Mouse (Mus musculus): Measurements from ENCODE around the gene Olfr68. TPM values are rescaled to one million over a fixed set of nuclear protein-coding genes. Genes with fewer than 3 reads are reported as not detected.
"Not testable (repeated sequence)": the region's sequence is repeated elsewhere in the genome, so short reads cannot be mapped to it uniquely, and the experiment has no call there.

Olfr68 gene
- not detected for total RNA-seq (2022)

DNA sequence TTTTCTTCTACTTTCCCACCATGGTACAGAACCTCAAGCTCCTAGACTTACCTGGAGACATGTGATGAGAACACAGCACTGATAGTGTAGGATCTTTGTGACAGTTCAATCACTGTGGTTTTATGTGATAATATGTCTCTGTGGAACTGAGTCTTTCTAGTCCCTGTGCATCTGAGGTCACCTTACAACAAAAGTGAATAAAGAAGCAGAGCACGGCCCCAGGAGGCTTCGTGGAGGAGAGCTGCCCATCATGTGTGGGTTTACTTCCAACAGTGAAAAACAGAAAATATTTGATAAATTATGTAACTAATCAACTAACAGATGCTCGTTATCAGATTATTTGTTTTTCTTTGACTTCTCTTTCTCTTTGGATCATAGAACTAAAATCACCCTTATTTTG, at the start of gene Olfr68:
Olfr68 (minus strand) TSS at position 101 of the 400 bp plus-strand sequence.
- DNase-seq = no peak

DNA sequence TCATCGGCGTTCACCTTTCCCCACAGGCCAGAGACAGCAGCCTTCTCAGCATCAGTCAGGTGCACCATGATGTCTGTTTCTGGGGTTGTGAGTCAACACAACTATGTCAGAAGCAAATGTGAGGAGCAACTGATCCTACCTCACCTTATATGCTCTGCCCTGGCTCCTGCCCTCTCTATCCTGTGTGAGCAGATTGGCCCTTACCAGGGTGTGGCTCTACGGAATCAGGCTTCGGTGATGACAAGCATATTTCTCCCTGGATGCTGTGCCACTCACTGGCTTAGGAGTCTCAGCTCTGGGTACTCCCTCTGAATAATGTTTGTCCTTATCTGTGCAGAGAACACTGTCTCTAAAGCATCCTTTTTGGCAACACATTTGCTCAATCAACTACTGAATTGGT, 48.3 kb upstream of the Olfr68 start, which contains the start of gene Hbb-bs:
Hbb-bs (minus strand) TSS at position 289 of the 400 bp plus-strand sequence.
- DNase-seq = no peak

DNA sequence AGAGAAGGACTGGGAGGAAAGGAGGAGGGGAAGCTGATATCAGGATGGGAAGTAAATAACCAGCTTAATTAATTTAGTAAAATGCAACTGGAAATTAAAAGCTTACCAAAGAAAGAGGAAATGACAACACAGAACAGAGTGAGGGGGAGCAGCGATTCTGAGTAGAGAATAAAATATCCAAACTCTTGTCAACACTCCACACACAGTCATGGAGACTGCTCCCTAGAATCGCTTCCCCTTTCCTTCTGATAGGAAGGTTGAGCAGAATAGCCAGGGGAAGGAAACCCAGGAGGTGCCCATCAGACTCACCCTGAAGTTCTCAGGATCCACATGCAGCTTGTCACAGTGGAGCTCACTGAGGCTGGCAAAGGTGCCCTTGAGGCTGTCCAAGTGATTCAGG, 47.6 kb upstream of the Olfr68 start:
- not testable (repeated sequence) for DNase-seq

- DNase-seq = no peak
Measured at GRCm38 (mm10) chr7:103826255-103826887, 46.9 kb upstream of the Olfr68 start.

DNA sequence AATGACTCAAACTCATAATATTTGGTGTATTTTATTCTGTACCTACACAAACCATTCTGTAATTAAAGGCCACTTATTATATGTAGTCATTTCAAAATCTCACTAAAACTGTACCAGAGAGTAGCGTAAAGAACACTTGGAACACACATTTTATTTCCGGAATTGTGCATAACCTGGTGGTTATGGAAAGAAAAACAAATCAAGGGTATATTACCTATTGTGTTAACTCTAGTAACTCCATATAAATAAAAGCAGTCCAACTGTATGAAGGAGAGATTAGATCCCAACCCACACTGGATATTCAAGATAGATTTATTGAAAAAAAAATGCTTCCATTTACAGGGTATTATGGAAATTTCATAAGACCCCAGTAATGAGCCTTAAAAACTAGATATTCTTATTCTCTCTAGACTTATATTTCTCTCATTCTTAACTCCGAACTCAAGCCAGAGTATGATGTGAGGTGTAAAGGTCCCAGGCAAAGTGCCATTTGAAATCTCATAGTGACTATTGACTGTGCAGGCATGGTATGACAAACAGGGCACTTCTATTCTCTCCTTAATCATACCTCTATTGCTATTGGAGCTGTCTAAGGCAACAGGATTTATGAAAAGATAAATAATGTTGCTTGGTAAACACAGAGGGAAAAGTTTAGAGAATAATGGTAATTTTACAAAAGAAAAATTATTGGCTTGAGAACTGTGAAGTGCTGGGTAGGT, 46.2 kb upstream of the Olfr68 start:
- no peak for DNase-seq

DNA sequence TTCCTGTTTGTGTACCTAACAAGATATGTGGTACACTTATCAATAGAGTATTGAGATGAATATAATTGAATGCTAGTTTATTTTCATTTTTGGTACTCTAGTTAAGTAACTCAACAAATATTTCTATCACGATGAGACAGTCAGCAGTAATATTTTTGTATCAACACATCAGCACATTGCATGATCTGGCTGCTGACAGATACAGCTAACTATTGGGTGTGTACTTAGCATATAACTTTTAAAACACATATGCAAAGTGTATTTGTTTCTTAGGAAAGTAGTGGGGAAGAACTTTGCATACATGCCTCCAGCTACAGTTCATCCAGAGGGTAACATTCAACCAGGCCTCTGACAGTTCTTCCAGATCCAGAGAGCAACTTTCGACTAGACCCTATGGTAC, 45.1 kb upstream of the Olfr68 start:
- DNase-seq = no peak

DNA sequence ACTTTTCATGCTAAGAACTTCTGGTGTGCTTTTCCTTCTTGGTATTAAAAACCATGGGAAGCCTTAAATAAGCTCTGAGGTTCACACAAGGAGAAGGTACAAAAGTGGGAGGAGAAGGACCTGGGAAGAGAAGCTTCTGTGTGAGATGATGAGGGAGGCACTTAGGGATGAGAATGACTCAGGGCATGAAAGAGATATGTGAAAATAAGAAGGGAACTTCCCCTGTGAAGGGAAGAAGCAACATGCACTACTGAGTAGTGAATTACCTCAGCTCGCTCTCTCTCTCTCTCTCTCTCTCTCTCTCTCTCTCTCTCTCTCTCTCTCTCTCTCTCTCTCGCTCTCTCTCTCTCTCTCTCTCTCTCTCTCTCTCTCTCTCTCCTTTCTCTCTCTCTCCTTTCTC, 35.6 kb upstream of the Olfr68 start:
- not testable (repeated sequence) for DNase-seq

- DNase-seq = no peak
Measured at GRCm38 (mm10) chr7:103813766-103814165, 34.3 kb upstream of the Olfr68 start, which contains the start of gene Hbb-bt. Gene Hbb-bt, minus strand, starts transcription at chr7:103813996.

DNA sequence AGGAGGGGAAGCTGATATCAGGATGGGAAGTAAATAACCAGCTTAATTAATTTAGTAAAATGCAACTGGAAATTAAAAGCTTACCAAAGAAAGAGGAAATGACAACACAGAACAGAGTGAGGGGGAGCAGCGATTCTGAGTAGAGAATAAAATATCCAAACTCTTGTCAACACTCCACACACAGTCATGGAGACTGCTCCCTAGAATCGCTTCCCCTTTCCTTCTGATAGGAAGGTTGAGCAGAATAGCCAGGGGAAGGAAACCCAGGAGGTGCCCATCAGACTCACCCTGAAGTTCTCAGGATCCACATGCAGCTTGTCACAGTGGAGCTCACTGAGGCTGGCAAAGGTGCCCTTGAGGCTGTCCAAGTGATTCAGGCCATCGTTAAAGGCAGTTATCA, 33.7 kb upstream of the Olfr68 start:
- not testable (repeated sequence) for DNase-seq

- DNase-seq = no peak
Measured at GRCm38 (mm10) chr7:103812174-103812573, 32.7 kb upstream of the Olfr68 start.

- no peak for DNase-seq
Measured at GRCm38 (mm10) chr7:103811223-103811845, 31.8 kb upstream of the Olfr68 start.

DNA sequence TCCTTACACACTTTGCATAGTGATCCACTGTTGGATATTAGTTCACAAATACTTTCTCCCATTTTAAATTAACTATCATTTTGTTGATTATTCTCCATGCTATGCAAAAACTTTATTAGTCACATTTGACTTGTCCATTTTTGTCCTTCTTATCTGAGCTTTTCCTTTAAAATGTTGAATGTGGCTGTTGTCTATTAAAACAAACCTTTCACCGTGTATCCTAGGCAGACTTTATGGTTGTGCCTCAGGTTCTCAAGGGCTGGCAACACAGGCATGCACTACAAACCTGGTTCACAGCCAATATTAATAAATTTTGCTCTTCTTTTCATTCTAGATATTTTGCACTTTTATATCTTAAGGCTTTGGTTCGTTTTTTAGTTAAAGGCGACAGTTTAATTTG, 31.2 kb upstream of the Olfr68 start:
- DNase-seq = no peak

DNA sequence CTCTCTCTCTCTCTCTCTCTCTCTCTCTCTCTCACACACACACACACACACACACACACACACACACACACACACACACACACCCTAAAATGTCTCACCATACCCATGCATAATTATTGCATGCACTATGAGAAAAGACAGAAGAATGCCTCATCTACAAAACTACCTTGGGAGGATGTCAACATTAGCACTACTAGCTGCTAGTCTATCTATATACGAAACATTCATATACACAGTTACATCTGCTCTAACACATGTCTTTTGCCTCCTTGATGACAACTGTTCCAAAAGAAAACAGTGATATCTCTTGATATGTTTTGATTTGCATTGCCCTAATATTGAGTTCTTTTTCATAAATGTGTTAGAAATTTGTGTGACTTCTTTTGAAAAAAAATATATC, 30.8 kb upstream of the Olfr68 start:
- no peak for DNase-seq

- DNase-seq = no peak
Measured at GRCm38 (mm10) chr7:103809801-103810155, 30.3 kb upstream of the Olfr68 start.

DNA sequence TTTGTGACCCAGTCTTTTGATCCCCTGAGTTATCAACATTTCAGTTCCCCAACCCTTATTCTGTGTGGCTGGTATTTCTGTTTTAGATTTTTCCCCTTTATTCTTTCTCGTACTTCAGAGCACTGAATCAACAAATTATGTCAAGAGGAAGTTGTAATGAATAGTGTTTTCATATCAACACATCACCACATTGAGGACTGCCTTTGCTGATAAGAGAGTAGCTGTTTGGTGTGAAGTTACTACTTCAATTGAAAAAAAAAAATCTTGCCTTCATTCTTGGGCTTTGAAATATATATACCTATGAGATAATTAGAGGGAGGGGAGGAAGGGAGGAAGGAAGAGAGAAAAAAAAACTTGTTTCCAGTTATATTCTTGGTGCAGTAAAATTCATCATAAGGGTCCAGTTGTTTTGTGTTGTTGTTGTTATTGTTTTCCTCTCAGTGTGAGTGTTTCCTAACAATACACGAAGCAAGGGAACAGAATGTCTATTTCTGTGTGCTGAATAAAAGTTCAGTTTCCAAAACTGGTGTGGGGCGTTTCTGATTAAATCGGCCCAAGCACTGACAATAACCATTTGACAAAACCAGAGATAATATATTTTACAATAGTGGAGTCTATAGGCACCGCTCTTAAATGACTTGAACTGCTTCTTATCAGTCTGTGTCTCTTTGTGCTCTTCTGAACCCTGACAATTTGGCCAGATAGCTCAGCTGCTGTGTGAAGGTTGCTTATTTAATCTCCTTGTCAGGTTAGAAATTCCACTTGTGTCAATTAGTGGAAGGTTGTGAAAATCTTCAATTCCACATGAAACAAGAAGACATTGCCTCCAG, 29.7 kb upstream of the Olfr68 start:
- DNase-seq = no peak

GRCm38 (mm10) chr7:103808120-103808519, 28.6 kb upstream of the Olfr68 start:
- not testable (repeated sequence) for DNase-seq

- no peak for DNase-seq
Measured at GRCm38 (mm10) chr7:103806856-103807255, 27.4 kb upstream of the Olfr68 start.

DNA sequence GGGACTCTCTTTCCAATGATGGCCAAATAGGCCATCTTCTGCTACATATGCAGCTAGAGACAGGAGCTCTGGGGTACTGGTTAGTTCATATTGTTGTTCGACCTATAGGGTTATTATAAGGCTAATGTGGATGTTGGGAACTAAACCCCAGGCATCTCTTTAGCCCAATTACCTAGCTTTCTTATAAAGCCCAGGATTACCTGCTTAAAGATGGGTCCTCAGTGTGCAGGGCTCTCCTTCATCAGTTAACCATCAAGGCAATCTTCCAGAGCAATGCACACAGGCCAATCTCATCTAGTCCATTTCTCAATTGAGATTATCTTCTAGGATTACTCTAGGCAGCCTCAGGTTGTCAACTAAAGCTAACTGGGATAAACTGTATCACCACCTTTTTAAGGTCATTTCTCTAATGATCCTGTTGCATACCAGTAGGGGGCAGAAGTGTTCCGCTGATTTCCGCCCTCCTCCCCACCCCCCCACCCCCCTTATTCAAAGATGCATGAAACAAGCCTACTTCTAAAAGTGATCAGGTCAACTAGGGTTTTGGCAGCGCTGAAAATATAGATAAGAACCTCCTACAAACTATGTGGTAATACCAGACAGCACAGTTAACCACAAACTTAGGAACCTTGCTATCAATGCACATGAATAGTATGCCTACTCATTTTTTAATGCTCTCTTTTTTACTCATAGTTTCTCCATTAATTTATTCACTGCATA, 13.3 kb upstream of the Olfr68 start:
- no peak for DNase-seq

DNA sequence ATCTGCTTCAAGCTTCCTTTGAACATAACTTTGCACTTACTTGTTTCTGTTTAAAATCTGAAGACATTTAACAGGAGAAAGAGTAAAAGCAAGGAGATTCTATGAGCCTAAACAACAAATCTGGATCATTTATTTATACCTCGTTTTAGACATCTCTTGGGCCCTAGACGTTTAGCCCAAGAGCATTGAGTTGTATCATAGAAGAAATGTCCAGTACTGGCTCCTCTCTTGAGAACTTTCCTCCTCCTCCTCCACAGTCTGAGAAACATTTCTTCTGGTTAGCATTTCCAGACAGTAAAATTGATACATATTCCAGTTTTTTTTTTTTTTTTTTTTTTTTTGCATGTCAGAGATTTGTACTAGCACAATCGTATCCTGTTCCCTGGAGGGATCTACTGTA, 12.2 kb upstream of the Olfr68 start, which contains the start of gene Olfr67:
Olfr67 (minus strand) TSS at position 101 of the 400 bp plus-strand sequence.
- no peak for DNase-seq

DNA sequence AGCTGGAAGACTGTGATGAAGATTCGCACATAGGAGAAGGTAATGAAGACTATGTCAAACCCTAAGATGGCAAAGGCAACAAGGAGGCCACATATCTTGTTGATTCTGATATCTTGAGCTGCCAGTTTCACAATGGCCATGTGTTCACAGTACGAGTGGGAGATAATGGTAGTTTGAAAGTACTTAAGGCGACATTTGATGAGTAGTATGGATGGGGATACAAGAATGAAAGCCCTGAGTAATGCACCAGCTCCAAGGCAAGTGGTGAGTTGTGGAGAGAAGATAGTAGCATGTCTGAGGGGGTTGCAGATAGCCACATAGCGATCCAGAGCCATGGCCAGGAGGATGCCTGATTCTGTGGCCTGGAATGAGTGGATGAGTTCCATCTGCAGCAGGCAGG, 1.8 kb downstream of the Olfr68 start:
- DNase-seq = not testable (repeated sequence)

DNA sequence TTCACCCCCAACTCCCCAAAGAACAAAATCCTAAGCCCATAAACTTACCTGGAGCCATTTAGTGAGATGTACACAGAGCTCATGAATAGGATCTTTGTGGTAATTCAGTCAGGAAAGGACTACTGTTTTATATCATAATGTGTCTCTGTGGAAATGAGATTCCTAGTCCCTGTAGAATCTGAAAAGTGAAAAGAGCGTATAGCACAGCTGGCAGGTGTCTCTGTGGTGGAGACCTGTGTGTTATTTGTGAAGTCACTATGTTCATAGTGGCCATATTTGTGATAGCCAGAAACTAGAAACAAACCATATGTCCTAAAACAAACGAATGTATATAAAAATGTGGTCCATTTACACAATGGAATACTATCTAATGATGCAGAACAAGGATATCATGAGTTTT, 8.0 kb downstream of the Olfr68 start, which contains the start of gene Olfr69:
Olfr69 (minus strand) TSS at position 101 of the 400 bp plus-strand sequence.
- no peak for DNase-seq

DNA sequence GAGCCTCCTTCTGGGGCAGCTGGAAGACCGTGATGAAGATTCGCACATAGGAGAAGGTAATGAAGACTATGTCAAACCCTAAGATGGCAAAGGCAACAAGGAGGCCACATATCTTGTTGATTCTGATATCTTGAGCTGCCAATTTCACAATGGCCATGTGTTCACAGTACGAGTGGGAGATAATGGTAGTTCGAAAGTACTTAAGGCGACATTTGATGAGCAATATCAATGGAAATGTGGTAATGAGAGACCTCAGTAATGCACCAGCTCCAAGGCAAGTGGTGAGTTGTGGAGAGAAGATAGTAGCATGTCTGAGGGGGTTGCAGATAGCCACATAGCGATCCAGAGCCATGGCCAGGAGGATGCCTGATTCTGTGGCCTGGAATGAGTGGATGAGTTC, 11.8 kb downstream of the Olfr68 start:
- not testable (repeated sequence) for DNase-seq
